Mouse (Mus musculus): Measurements from ENCODE around the gene Erbb2.

Gene Erbb2

GRCm38 (mm10) chr11:98485749-98486148 is 73.5 kb downstream of the Erbb2 start:
- DNase-seq (ENCODE audit: low spot score), result no peak
